In the genomic region with DNA sequence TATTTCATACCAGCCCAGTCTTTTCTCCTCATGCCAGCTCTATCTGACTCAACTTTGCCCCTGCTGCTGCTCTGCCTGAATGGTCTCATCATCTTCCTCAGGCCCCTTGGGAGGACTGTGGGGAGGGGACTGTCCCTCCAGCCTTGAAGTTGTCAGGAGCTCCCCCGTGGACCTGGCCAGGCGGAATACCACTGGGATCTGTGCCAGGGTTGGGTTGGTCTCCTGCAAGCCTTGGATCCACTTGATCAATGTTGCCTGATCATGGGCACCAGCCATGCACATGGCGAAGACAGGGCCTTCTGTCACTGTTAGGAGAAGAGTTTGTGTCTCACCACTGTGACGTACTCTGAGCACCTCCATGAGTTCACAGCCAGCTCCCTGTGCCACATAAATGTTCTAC, we compare ENCODE assay signal across 29 mouse cellular contexts. TPM values are rescaled to one million over a fixed set of nuclear protein-coding genes. Genes with fewer than 3 reads are reported as not detected.
A peak's percentile ranks its signal among the peaks of the same experiment; 100 is the strongest.
DNase-seq lines count a peak whose midpoint lies in the region; ATAC-seq lines count a peak whose summit lies in the region.
"Had no signal": no experiment of that assay in that cellular context is flagged by ENCODE, and none has a peak within 500 bp of the region (broad histone marks: within the 10 kb centered on the region; RNA-seq: fewer than 3 reads in every experiment).

No protein-coding gene starts in this region.

- no peak overlapping the region for H3K4me3 ChIP-seq in liver, embryonic 12.5 days
- 0 out of 2 replicates have a peak overlapping the region, but pooled peaks have one; percentile 13 for H3K4me3 ChIP-seq in embryonic facial prominence, embryonic 10.5 days

- H3K27me3 ChIP-seq in liver, embryonic 12.5 days (replicated peaks): no peaks in the 10 kb centered on the region
- H3K27me3 ChIP-seq in embryonic facial prominence, embryonic 10.5 days (replicated peaks; ENCODE audit: low read depth, poor library complexity, severe bottlenecking): no peaks in the 10 kb centered on the region
- H3K27me3 ChIP-seq: embryonic facial prominence, embryonic 13.5 days; forebrain, embryonic 13.5 days; heart, embryonic 15.5 days; hindbrain, embryonic 15.5 days; intestine, embryonic 15.5 days; neural tube, embryonic 13.5 days had no signal

- ATAC-seq in liver, embryonic 12.5 days: no peak
- ATAC-seq: activated CD4-positive, CD25-positive, alpha-beta regulatory T cell, adult 4 months; forebrain, embryonic 13.5 days; intestine, embryonic 15.5 days; liver, postnatal 0 days had no signal

- peaks cover 16% of the 10 kb centered on the region for H3K4me1 ChIP-seq in liver, embryonic 12.5 days
- peaks cover 18% of the 10 kb centered on the region for H3K4me1 ChIP-seq in embryonic facial prominence, embryonic 10.5 days

- no peak overlapping the region for H3K27ac ChIP-seq in liver, embryonic 12.5 days
- no peak overlapping the region for H3K27ac ChIP-seq in embryonic facial prominence, embryonic 10.5 days (replicated peaks)

- whole genome bisulfite sequencing in liver, embryonic 12.5 days (ENCODE audit: insufficient replicate concordance): 95% methylated on average over 4 of the region's 4 CpGs
- whole genome bisulfite sequencing in embryonic facial prominence, embryonic 10.5 days: 92% methylated on average over 4 of the region's 4 CpGs

- no peaks in the 10 kb centered on the region for H3K9me3 ChIP-seq in liver, embryonic 12.5 days (replicated peaks)
- H3K9me3 ChIP-seq in embryonic facial prominence, embryonic 10.5 days: no peaks in the 10 kb centered on the region
- H3K9me3 ChIP-seq: embryonic facial prominence, embryonic 13.5 days; forebrain, embryonic 13.5 days; heart, embryonic 15.5 days; hindbrain, embryonic 15.5 days; intestine, embryonic 15.5 days; neural tube, embryonic 13.5 days had no signal

- H3K9ac ChIP-seq in liver, embryonic 12.5 days: no peak overlapping the region

- DNase-seq in cerebellum, adult 9-10 months: peak; percentile 77
- DNase-seq in cerebellum, postnatal 4 days (ENCODE audit: low spot score in 2 of 2): no peak
- DNase-seq in liver: no peak
- DNase-seq in cerebellum, adult 9-11 months: peak; percentile 82
- DNase-seq in embryonic facial prominence, embryonic 10.5 days (ENCODE audit: low spot score): no peak
- DNase-seq in retina, embryonic 14.5 days (ENCODE audit: low spot score): no peak
- DNase-seq: adrenal gland, postnatal 14 days; B cell, adult 2 months; gastrocnemius, postnatal 36 days; kidney, adult 9 months; layer of hippocampus, adult 9-11 months; liver, postnatal 0 days; lung, postnatal 14 days; midbrain, embryonic 14.5 days; thymus, adult 2 months; thymus, postnatal 4 days had no signal

- H3K4me2 ChIP-seq in liver, embryonic 12.5 days: 0 out of 2 replicates have a peak overlapping the region, but pooled peaks have one; percentile 78

- H3K36me3 ChIP-seq in liver, embryonic 12.5 days: peaks cover 61% of the 10 kb centered on the region
- peaks cover 66% of the 10 kb centered on the region for H3K36me3 ChIP-seq in embryonic facial prominence, embryonic 10.5 days (replicated peaks)

RNA-seq across cellular contexts. Expression of gene Zfp653, which starts 1.1 kb away (rescaled TPM):
- polyA plus RNA-seq in liver, embryonic 12.5 days (2016; fragmentation: Nextera tagmentation; extraction: Ambion mirVana): 5.7 and 6.6 TPM in 2 replicates
- polyA plus RNA-seq in embryonic facial prominence, embryonic 10.5 days (2016; fragmentation: Nextera tagmentation; extraction: Ambion mirVana): 9.1 and 10.2 TPM in 2 replicates

RNA-seq across cellular contexts. Expression of gene Gm49318, which starts 1.2 kb away (rescaled TPM):
- not detected in 2 replicates for polyA plus RNA-seq in liver, embryonic 12.5 days (2016; fragmentation: Nextera tagmentation; extraction: Ambion mirVana)
- not detected in 2 replicates for polyA plus RNA-seq in embryonic facial prominence, embryonic 10.5 days (2016; fragmentation: Nextera tagmentation; extraction: Ambion mirVana)
- polyA plus RNA-seq: activated CD4-positive, CD25-positive, alpha-beta regulatory T cell, adult 4 months; embryonic facial prominence, embryonic 13.5 days; erythroblast, embryonic 14.5 days; forebrain, embryonic 13.5 days; heart, embryonic 15.5 days; hindbrain, embryonic 15.5 days; intestine, embryonic 15.5 days; large intestine, adult 2 months; liver, adult 2 months; liver, postnatal 0 days; midbrain, embryonic 14.5 days; neural tube, embryonic 13.5 days; spleen, adult 2 months; stomach, embryonic 14.5 days; thymus, adult 2 months had no signal

RNA-seq across cellular contexts. Expression of gene Ecsit, which starts 13.0 kb away (rescaled TPM):
- 36.9 and 40.6 TPM in 2 replicates for polyA plus RNA-seq in liver, embryonic 12.5 days (2016; fragmentation: Nextera tagmentation; extraction: Ambion mirVana)
- 38.6 and 41.7 TPM in 2 replicates for polyA plus RNA-seq in embryonic facial prominence, embryonic 10.5 days (2016; fragmentation: Nextera tagmentation; extraction: Ambion mirVana)

RNA-seq across cellular contexts. Expression of gene Elavl3, which starts 20.5 kb away (rescaled TPM):
- polyA plus RNA-seq in liver, embryonic 12.5 days (2016; fragmentation: Nextera tagmentation; extraction: Ambion mirVana): 0.02 TPM in 1 of 2 replicates, not detected in the other
- polyA plus RNA-seq in embryonic facial prominence, embryonic 10.5 days (2016; fragmentation: Nextera tagmentation; extraction: Ambion mirVana): 8.2 and 10.1 TPM in 2 replicates
- polyA plus RNA-seq: activated CD4-positive, CD25-positive, alpha-beta regulatory T cell, adult 4 months; liver, adult 2 months; liver, postnatal 0 days; spleen, adult 2 months had no signal

RNA-seq across cellular contexts. Expression of gene Cnn1, which starts 26.7 kb away (rescaled TPM):
- 0.80 and 0.81 TPM in 2 replicates for polyA plus RNA-seq in liver, embryonic 12.5 days (2016; fragmentation: Nextera tagmentation; extraction: Ambion mirVana)
- 1.3 and 3.1 TPM in 2 replicates for polyA plus RNA-seq in embryonic facial prominence, embryonic 10.5 days (2016; fragmentation: Nextera tagmentation; extraction: Ambion mirVana)
- polyA plus RNA-seq: activated CD4-positive, CD25-positive, alpha-beta regulatory T cell, adult 4 months; erythroblast, embryonic 14.5 days had no signal

Comparison
In these comparisons a context has a peak if more than half of its experiments do, and no peak if none do; other contexts are left out.
1. DNase-seq: peak in cerebellum, adult 9-10 months (single experiment) and cerebellum, adult 9-11 months (single experiment); none in cerebellum, postnatal 4 days (0 of 2), liver (single experiment), embryonic facial prominence, embryonic 10.5 days (single experiment) and retina, embryonic 14.5 days (single experiment).